In genomic region chr14:30761211-30761610, GRCm38 (mm10) we compare ENCODE assay signal across 25 mouse cellular contexts. TPM values are rescaled to one million over a fixed set of nuclear protein-coding genes. Genes with fewer than 3 reads are reported as not detected.
A peak's percentile ranks its signal among the peaks of the same experiment; 100 is the strongest.
DNase-seq lines count a peak whose midpoint lies in the region; ATAC-seq and TF ChIP-seq lines count a peak whose summit lies in the region.
"Had no signal": no experiment of that assay in that cellular context is flagged by ENCODE, and none has a peak within 500 bp of the region (broad histone marks: within the 10 kb centered on the region; RNA-seq: fewer than 3 reads in every experiment).

No protein-coding gene starts in this region.

- H3K4me2 ChIP-seq in lung, postnatal 0 days (replicated peaks; ENCODE audit: low read depth, low read length), result no peak overlapping the region
- H3K4me2 ChIP-seq in liver, postnatal 0 days (ENCODE audit: low read depth, low read length), result no peak overlapping the region
- H3K4me2 ChIP-seq in liver, embryonic 11.5 days, result no peak overlapping the region
- H3K4me2 ChIP-seq: embryonic facial prominence, embryonic 12.5 days; hindbrain, embryonic 15.5 days; limb, embryonic 12.5 days; liver, embryonic 12.5 days; lung, embryonic 14.5 days; neural tube, embryonic 13.5 days had no signal

- peak; percentile 11 for DNase-seq in lung, postnatal 0 days (ENCODE audit: low spot score)
- no peak for DNase-seq in lung, adult 2 months
- peak; percentile 68 for DNase-seq in A20 (ENCODE audit: low read depth, low spot score)
- no peak for DNase-seq in liver, postnatal 0 days
- DNase-seq in liver, embryonic 11.5 days (ENCODE audit: low spot score), result no peak
- DNase-seq in adipocyte (ENCODE audit: low spot score), result no peak
- DNase-seq: adrenal gland, postnatal 36 days; cerebellum, adult 11-12 months; cerebellum, postnatal 14 days; forebrain, postnatal 0 days; gastrocnemius, postnatal 25 days; heart, adult 2 months; kidney, adult 2 months; kidney, postnatal 14 days; lung, embryonic 14.5 days; thymus, postnatal 25 days had no signal

- TF ChIP-seq EP300 in lung, postnatal 0 days (IDR thresholded peaks at IDR 0.05), result no peak
- TF ChIP-seq EP300 in liver, postnatal 0 days (IDR thresholded peaks at IDR 0.05; ENCODE audit: low read depth), result no peak

- no peak for ATAC-seq in lung, postnatal 0 days
- peak; percentile 78 for ATAC-seq in megakaryocyte progenitor cell, adult 5-6 weeks (replicated peaks; ENCODE audit: poor library complexity)
- ATAC-seq in liver, postnatal 0 days, result no peak
- no peak for ATAC-seq in liver, embryonic 11.5 days (replicated peaks; ENCODE audit: low FRiP score)
- ATAC-seq: forebrain, postnatal 0 days; liver, embryonic 12.5 days; midbrain, embryonic 16.5 days had no signal

- no peak overlapping the region for H3K27ac ChIP-seq in lung, postnatal 0 days (ENCODE audit: low read length)
- peak overlapping the region; percentile 82 for H3K27ac ChIP-seq in bone marrow macrophage, adult 2 months (ENCODE audit: insufficient read depth, low read depth, low read length)
- H3K27ac ChIP-seq in liver, postnatal 0 days (ENCODE audit: low read depth), result no peak overlapping the region
- no peak overlapping the region for H3K27ac ChIP-seq in liver, embryonic 11.5 days (ENCODE audit: low read depth, low read length)
- H3K27ac ChIP-seq: embryonic facial prominence, embryonic 12.5 days; heart, adult 2 months; hindbrain, embryonic 15.5 days; limb, embryonic 12.5 days; liver, embryonic 12.5 days; neural tube, embryonic 13.5 days had no signal

- 83% methylated on average over 1 of the region's 1 CpGs for WGBS in lung, postnatal 0 days
- 74% methylated on average over 1 of the region's 1 CpGs for WGBS in lung, adult 2 months
- 61% methylated on average over 1 of the region's 1 CpGs for WGBS in liver, postnatal 0 days (ENCODE audit: insufficient replicate concordance)
- 82% methylated on average over 1 of the region's 1 CpGs for WGBS in liver, embryonic 11.5 days

- no peaks in the 10 kb centered on the region for H3K36me3 ChIP-seq in lung, postnatal 0 days (ENCODE audit: insufficient read depth, low read length)
- H3K36me3 ChIP-seq in liver, postnatal 0 days (replicated peaks; ENCODE audit: insufficient read depth, low read length), result no peaks in the 10 kb centered on the region
- no peaks in the 10 kb centered on the region for H3K36me3 ChIP-seq in liver, embryonic 11.5 days (ENCODE audit: control insufficient read depth, insufficient read depth, low read length)
- H3K36me3 ChIP-seq: embryonic facial prominence, embryonic 12.5 days; hindbrain, embryonic 15.5 days; limb, embryonic 12.5 days; liver, embryonic 12.5 days; neural tube, embryonic 13.5 days had no signal

- H3K27me3 ChIP-seq in lung, postnatal 0 days (replicated peaks; ENCODE audit: insufficient read depth, low read length), result no peaks in the 10 kb centered on the region
- no peaks in the 10 kb centered on the region for H3K27me3 ChIP-seq in liver, postnatal 0 days (ENCODE audit: insufficient read depth, low read length)
- H3K27me3 ChIP-seq in liver, embryonic 11.5 days (replicated peaks; ENCODE audit: control insufficient read depth, insufficient read depth, low read length), result no peaks in the 10 kb centered on the region
- H3K27me3 ChIP-seq: embryonic facial prominence, embryonic 12.5 days; hindbrain, embryonic 15.5 days; limb, embryonic 12.5 days; liver, embryonic 12.5 days; neural tube, embryonic 13.5 days had no signal

- TF ChIP-seq POLR2A in lung, adult 2 months (IDR thresholded peaks at IDR 0.05; ENCODE audit: borderline replicate concordance, extremely low read depth, low read depth, low read length), result no peak
- no peak for TF ChIP-seq POLR2A in bone marrow macrophage, adult 2 months (IDR thresholded peaks at IDR 0.05; ENCODE audit: borderline replicate concordance, low read depth, low read length)

- TF ChIP-seq CTCF in lung, postnatal 0 days (IDR thresholded peaks at IDR 0.05), result no peak
- TF ChIP-seq CTCF in lung, adult 2 months (IDR thresholded peaks at IDR 0.05; ENCODE audit: insufficient read depth, low read length), result no peak
- no peak for TF ChIP-seq CTCF in bone marrow macrophage, adult 2 months (IDR thresholded peaks at IDR 0.05; ENCODE audit: low read depth, low read length)
- no peak for TF ChIP-seq CTCF in liver, postnatal 0 days (IDR thresholded peaks at IDR 0.05; ENCODE audit: low read depth)

- no peak overlapping the region for H3K9ac ChIP-seq in lung, postnatal 0 days (replicated peaks; ENCODE audit: low read depth)
- H3K9ac ChIP-seq in liver, postnatal 0 days (replicated peaks), result no peak overlapping the region
- no peak overlapping the region for H3K9ac ChIP-seq in liver, embryonic 11.5 days (ENCODE audit: low read depth, low read length)
- H3K9ac ChIP-seq: embryonic facial prominence, embryonic 12.5 days; forebrain, postnatal 0 days; hindbrain, embryonic 15.5 days; limb, embryonic 12.5 days; liver, embryonic 12.5 days; lung, embryonic 14.5 days; neural tube, embryonic 13.5 days had no signal

- H3K4me1 ChIP-seq in lung, postnatal 0 days (ENCODE audit: insufficient read depth, low read depth, low read length), result no peaks in the 10 kb centered on the region
- no peaks in the 10 kb centered on the region for H3K4me1 ChIP-seq in lung, adult 2 months (ENCODE audit: control insufficient read depth, insufficient read depth, low read length)
- H3K4me1 ChIP-seq in bone marrow macrophage, adult 2 months (ENCODE audit: control insufficient read depth, insufficient read depth, low read length), result peaks cover 53% of the 10 kb centered on the region
- peaks cover 8% of the 10 kb centered on the region; the same call in 1 of the 2 replicates for H3K4me1 ChIP-seq in liver, postnatal 0 days (ENCODE audit: insufficient read depth)
- H3K4me1 ChIP-seq in liver, embryonic 11.5 days (replicated peaks; ENCODE audit: control insufficient read depth, insufficient read depth, low read length), result peaks cover 8% of the 10 kb centered on the region
- H3K4me1 ChIP-seq: embryonic facial prominence, embryonic 12.5 days; hindbrain, embryonic 15.5 days; limb, embryonic 12.5 days; neural tube, embryonic 13.5 days had no signal

- H3K4me3 ChIP-seq in lung, postnatal 0 days (ENCODE audit: low read depth, low read length), result no peak overlapping the region
- H3K4me3 ChIP-seq in lung, adult 2 months (replicated peaks; ENCODE audit: extremely low read depth, low read depth, low read length), result no peak overlapping the region
- no peak overlapping the region for H3K4me3 ChIP-seq in bone marrow macrophage, adult 2 months (ENCODE audit: insufficient read depth, low read length)
- H3K4me3 ChIP-seq in liver, postnatal 0 days (ENCODE audit: low read depth, low read length), result no peak overlapping the region
- H3K4me3 ChIP-seq in liver, embryonic 11.5 days (ENCODE audit: low read depth, low read length), result no peak overlapping the region
- H3K4me3 ChIP-seq: embryonic facial prominence, embryonic 12.5 days; heart, adult 2 months; hindbrain, embryonic 15.5 days; limb, embryonic 12.5 days; liver, embryonic 12.5 days; myocyte; neural tube, embryonic 13.5 days had no signal

- H3K9me3 ChIP-seq in lung, postnatal 0 days (ENCODE audit: low read length), result no peaks in the 10 kb centered on the region
- no peaks in the 10 kb centered on the region for H3K9me3 ChIP-seq in liver, postnatal 0 days (ENCODE audit: low read length)
- H3K9me3 ChIP-seq in liver, embryonic 11.5 days (ENCODE audit: control insufficient read depth, low read length), result no peaks in the 10 kb centered on the region
- H3K9me3 ChIP-seq: embryonic facial prominence, embryonic 12.5 days; hindbrain, embryonic 15.5 days; limb, embryonic 12.5 days; liver, embryonic 12.5 days; neural tube, embryonic 13.5 days had no signal

RNA-seq across cellular contexts. Expression of gene Sfmbt1, which starts 46.6 kb away (rescaled TPM):
- polyA plus RNA-seq in lung, postnatal 0 days (2015; fragmentation: Nextera tagmentation; extraction: Ambion mirVana), result 8.2 and 8.9 TPM in 2 replicates
- 0.93 and 1.8 TPM in 2 replicates for polyA plus RNA-seq in lung, adult 2 months (2012; rRNA removed)
- 22.7 and 26.8 TPM in 2 replicates for polyA plus RNA-seq in bone marrow macrophage, adult 2 months (2012; ENCODE audit: insufficient read depth, insufficient read length, missing spikeins)
- 11.1 and 12.1 TPM in 2 replicates for total RNA-seq in megakaryocyte progenitor cell, adult 5-6 weeks (2015)
- total RNA-seq in megakaryocyte progenitor cell, adult 5-6 weeks (2017), result 6.9 and 9.6 TPM in 2 replicates
- polyA plus RNA-seq in liver, postnatal 0 days (2015; fragmentation: Nextera tagmentation; extraction: Ambion mirVana), result 15.0 and 15.8 TPM in 2 replicates
- polyA plus RNA-seq in liver, embryonic 11.5 days (2014; fragmentation: Nextera tagmentation; extraction: Ambion mirVana), result 23.0 and 24.5 TPM in 2 replicates

Comparison
In these comparisons a context has a peak if more than half of its experiments do, and no peak if none do; other contexts are left out.
1. DNase-seq: peak in lung, postnatal 0 days (single experiment) and A20 (single experiment); none in lung, adult 2 months (single experiment), liver, postnatal 0 days (single experiment), liver, embryonic 11.5 days (single experiment) and adipocyte (single experiment).